Mouse (Mus musculus) regulatory T cell (primary cell): Measurements from ENCODE around the gene Olfr846.

ENCODE experiments used
- in situ Hi-C: fragments of 300-600 bp; cut with MboI, MseI; formaldehyde crosslinking; loops from one replicate; pipeline ENCODE4 v1.15.1; 2025; ENCODE audit warnings: high pct_unique_total_duplicates

Olfr846 gene

GRCm38 (mm10) chr9:19363905-19364304, at the start of gene Olfr846:
TSS of gene Olfr846 (minus strand) at chr9:19364005.
- in situ Hi-C loops, result no loop called here

- in situ Hi-C loops, result no loop called here
These were observed 14.8 kb upstream of the Olfr846 start, which contains the start of gene Olfr847 for GRCm38 (mm10) chr9:19378569-19378968. TSS of gene Olfr847 (minus strand) at chr9:19378669.

DNA sequence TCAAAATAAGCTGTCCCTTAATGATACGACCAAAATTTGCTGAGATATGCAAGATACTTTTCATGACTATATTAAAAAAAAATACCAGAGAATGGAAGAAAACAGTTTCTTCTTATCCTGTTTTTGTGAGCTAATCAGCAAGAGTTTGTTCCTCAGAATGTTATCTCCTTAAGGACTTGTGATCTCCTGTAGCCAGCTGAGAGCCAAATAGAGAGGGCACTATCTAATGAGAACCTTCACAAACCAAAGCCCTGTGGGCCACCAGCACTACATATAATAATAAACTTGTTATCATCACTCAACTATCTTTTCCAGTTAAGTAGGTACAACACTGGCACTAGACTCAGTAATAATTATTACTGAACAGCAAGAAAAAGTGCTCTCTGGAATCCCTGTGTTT, 27.6 kb downstream of the Olfr846 start, which contains the start of gene Olfr845:
TSS of gene Olfr845 (plus strand) at position 301 of the 400 bp plus-strand sequence.
- in situ Hi-C loops, result no loop called here

DNA sequence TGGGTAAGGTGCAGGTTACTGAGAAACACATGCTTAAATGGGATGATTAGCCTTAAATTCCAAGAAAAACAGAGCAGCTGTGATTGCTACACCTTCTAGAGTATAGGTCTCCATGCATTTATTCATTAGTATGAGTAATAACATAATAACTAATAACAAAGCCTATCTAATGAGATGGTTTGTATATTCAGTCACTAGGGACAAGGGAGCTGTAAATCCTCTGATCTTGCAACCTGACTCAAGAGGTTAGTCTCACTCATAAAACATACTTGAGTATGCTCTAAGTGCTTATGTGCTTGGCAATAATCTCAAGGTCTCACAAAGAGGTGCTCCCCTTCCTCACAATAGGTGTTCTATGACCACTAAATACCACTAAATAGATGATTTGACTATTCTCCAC, 47.8 kb downstream of the Olfr846 start, which contains the start of gene Olfr844:
TSS of gene Olfr844 (plus strand) at position 301 of the 400 bp plus-strand sequence.
- in situ Hi-C loops, result no loop called here
